Mouse (Mus musculus) CD4-positive, CD25-positive, alpha-beta regulatory T cell, adult 9 weeks (primary cell): ENCODE results near the gene Scaf11. TPM values are rescaled to one million over a fixed set of nuclear protein-coding genes. Genes with fewer than 3 reads are reported as not detected.

Experiments
- polyA plus RNA-seq: library from polyadenylated mRNA; unstranded; fragments of 100-300 nt; shearing (Covaris generic); gene quantifications from one replicate; pipeline ENCODE4 v1.2.1, GENCODE M21; 2017

Gene Scaf11
- polyA plus RNA-seq = 24.3 TPM

GRCm38 (mm10) chr15:96460730-96461540, at the start of gene Scaf11:
TSS of gene Scaf11 (minus strand) at chr15:96460843.

Other genes with a start within 250 kb of the Scaf11 start
- 19.6 TPM for gene Arid2, start 173.3 kb downstream of the Scaf11 start, polyA plus RNA-seq
- 74.3 TPM for gene Slc38a1, start 182.1 kb upstream of the Scaf11 start, polyA plus RNA-seq
- gene Slc38a2, start 238.9 kb upstream of the Scaf11 start, polyA plus RNA-seq = 123 TPM